Mouse (Mus musculus): Measurements from ENCODE around the gene Rasl11a.
"Not testable (repeated sequence)": the region's sequence is repeated elsewhere in the genome, so short reads cannot be mapped to it uniquely, and the experiment has no call there.

The Rasl11a gene

DNA sequence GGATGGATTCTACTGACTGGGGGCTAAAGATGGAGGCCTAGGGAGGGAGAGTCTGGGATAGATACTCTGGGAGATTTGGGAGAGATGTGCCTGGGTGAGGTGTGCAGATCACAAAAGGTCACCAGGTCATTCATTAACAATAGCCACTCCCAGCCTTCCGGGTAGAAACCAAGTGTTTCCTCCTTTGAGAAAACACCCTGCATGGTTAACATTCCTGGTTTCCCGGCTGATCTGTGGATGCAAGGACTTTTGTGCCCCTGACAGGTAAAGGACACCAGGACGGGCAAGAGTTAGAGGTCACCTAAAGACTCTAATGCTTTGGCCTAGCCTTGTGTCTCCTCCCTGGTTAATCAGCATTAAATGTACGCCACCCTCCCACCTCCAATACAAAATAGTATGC is 48.0 kb downstream of the Rasl11a start:
- no peak for DNase-seq (ENCODE audit: low read depth, low spot score)

- DNase-seq (ENCODE audit: low read depth, low spot score), result no peak
These were observed 48.8 kb downstream of the Rasl11a start for GRCm38 (mm10) chr5:146893478-146894182.

GRCm38 (mm10) chr5:146895667-146896066 is 50.8 kb downstream of the Rasl11a start:
- DNase-seq (ENCODE audit: low read depth, low spot score), result not testable (repeated sequence)

DNA sequence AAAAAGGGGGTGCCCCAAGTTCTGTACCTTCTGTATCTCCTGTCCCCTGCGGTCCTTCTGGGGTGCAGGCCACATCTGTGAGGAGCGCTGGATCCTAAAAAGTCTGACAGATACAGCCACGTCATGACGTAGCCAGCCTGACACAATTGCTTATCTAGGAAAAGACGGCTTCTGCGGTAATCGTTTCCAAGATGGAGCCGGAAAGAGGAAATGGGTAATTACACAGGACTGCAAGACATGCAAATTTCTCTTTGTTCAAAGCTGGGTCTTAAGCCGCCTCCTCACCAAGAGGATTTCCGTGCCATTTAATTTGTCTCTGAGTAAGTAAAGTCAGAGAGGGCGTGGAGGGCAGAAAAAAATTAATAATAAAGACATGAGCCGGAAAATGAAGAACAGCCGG is 52.1 kb downstream of the Rasl11a start:
- DNase-seq (ENCODE audit: low read depth, low spot score), result no peak
